Mouse (Mus musculus) lung, postnatal 4 days (tissue): ENCODE results near the gene Speg.

ENCODE experiments used
- DNase-seq, 2 experiments: peaks; one replicate each; pipeline ENCODE4 v3.0.0; 2021

The Speg gene

DNA sequence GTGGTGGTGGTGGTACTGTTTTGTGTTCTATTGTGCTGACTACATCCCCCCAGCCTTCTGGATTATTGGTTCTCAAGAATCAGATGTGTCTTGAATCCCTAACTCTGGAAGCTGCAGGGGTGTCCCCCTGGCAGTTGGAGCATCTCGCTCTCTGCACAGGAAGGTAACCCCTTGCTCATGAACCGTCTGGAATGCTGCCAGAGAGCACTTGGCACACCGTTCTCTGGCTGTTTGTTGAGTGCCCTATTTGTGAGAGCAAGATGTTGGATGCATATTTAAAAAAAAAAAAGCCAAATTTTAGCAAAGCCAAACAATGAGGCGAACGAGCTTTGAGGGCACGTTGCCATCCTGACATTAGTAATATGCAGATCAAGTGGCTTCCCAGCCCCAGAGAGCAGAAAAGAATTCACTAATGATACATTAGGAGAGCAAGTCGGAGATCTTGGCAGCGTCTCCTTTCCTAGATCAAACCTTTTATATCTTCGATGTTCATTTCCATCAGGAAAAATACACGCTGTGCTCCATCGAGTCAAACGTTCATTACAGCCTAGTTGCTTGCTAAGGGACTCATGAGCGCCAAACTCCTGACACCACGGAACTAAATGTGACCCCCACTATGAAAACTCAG is 9.5 kb upstream of the Speg start:
- no peak for DNase-seq

DNA sequence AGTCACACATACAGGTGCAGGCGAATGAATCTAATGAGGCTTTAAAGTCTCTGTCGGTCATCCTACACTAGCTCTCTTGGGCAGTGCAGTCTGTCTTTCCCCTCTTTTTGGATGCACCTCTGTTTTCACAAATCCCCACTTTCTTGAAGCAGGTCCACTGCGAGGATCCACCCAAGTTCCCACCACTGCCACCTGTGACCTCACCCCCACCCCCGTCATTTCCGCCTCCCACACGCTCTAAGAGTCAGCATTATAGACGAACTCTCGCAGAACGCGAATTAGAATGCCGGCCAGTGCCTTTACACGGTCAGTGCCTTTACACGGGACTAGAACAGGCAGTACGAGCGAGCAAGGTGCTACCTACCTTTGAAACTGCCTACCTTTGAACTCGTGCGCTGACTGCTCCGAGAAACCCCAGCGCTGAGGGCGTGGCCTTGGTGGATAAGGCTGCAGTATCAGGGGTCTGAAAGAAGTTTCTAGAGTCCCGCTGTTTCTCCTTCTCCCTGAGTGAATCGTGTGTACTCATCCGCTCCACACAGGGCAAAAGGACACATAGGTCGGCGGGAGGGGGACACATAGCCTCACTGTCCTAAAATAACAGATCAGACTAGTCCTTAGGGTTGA is 5.6 kb upstream of the Speg start:
- no peak for DNase-seq

DNA sequence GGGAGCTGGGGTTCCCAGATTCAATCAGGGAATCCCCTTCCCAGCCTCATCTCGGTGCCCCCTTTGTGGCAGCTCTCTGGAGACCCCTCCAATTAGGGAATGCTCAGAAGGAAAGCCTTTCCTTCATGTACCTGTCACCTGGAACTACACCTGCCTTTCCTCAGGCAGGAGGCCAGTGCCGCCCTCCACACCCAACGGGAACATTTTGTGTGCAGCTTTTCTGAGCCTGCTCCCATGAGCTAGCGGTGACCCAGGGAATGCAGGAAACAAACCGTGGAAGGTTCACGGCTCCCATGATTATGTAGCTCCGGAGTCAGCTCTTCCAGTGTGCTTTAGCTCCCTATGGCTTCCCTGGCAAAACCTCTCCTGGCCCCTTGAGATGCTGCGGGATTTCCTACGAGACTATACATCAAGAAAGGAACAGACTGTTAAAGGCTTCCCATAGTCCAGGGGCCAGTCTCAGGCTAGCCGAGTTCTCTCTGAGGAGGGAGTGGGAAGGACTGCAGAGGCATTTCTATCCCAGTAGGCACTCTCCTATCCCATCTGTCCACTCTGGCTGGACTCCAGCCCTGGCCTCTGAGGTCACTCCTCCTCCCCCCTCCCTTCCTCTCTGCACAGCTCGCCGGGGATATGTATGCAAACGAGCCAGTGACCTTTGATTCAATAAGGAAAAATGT is 5.0 kb upstream of the Speg start:
- DNase-seq = peak; percentile 63 to 79

GRCm38 (mm10) chr1:75371317-75372095 is 3.6 kb upstream of the Speg start:
- peak; percentile 53 to 65 for DNase-seq

GRCm38 (mm10) chr1:75372450-75372849 is 2.6 kb upstream of the Speg start:
- no peak for DNase-seq

DNA sequence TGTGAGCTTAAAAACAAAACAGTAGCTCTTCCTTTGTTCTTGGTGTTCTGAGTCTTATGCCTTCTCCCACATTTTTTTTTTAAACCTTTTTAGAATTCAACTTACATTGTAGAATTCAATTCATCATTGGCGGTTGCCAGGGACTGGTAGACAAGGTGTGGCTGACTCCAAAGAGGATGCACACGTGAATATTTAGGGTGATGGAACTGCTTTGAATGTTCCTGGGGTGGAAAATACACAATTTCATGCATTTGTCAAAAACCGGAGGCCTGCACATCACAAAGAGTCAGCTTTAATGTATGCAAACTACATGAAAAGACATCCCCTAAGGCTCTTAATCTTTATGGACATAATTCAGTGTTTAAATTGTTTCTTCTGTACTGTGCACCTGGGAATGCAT is 1.8 kb upstream of the Speg start:
- DNase-seq = no peak

- no peak for DNase-seq
Observed at GRCm38 (mm10) chr1:75379196-75379595, 4.1 kb downstream of the Speg start.

DNA sequence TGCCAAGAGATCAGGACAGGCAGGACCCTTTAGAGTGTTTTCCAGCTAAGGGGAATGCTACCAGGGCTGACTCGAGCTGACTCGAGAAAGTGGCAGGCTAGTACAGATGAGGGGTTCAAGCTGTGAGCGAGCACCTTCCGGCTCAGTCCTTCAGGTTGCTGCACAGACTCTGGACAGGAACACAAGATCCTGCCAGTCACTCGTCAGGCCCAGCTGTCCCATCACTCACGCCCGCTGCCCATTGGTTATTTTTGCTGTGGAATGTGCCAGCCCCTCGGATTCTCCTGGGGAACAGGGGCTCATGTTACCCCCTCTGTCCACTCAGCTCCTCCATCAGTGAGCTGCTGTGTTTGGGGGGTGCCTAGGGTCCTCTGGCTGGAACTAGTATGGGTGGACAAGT is 4.8 kb downstream of the Speg start:
- no peak for DNase-seq

GRCm38 (mm10) chr1:75380951-75381350 is 5.9 kb downstream of the Speg start:
- no peak for DNase-seq

DNA sequence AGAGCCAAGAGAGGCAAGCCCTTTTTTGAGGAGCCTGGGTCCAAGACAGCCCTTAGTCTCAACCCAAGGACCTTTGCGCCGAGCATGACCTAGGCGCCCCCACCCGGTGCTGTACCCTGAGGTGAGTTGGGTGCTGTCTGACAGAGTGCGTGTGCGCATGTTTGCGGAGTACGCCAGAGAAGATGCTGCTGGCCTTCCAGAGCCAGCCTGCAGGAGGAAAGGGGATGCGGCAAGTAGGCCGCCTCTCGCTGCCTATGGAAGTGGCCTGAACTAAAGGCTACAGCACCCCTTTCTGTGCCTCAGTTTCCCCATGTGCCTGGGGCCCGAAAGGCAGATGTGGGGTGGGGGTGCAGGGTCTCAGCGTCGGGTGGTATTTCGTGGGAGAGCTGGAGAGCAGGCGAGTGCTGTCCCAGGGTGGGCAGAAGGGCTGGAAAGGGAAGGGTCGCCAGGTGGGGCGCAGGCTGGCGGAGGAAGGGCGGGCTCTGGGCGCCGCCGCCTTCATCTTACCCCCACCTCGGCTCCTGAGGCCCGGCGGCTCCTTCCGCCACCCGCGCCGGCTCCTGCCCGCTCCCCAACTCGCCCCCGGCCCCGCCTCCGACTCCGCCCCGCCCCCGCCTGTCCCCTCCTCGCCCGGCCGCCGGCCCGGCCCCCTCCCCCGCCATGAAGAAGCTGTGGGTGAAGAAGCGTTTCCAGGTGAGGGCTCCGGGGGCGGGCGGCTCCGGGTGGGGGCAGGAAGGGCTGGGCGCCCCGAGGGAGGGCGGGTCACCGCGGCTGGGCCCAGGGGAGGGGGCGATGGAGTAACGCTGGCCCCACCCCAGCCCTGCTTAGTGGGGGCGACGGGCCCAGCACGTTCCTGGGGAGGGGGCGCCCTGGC is 6.6 kb downstream of the Speg start:
- DNase-seq = peak; percentile 43 to 55

- DNase-seq = peak in 1 of 2 experiments; percentile 46
Observed at GRCm38 (mm10) chr1:75382356-75383071, 7.4 kb downstream of the Speg start.

DNA sequence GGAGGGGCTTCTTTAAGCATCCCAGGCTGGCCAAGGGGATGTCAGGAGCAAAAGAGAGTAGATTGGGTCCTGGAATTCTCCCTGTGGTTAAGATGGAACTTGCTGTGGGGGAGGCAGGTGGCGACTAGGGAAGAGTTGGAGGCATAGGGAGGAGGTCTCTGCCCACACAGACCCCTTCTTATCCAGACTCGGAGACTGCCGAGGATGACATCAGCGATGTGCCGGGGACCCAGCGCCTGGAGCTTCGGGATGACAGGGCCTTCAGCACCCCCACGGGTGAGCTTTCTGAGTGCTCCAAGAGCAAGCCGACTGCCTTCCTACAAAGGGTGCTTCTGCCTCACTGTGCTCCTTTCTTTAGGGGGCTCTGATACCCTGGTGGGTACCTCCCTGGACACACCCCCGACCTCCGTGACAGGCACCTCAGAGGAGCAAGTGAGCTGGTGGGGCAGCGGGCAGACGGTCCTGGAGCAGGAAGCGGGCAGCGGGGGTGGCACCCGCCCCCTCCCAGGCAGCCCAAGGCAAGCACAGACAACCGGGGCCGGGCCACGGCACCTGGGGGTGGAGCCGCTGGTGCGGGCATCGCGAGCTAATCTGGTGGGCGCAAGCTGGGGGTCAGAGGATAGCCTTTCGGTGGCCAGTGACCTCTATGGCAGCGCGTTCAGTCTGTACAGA is 9.5 kb downstream of the Speg start:
- DNase-seq = no peak

GRCm38 (mm10) chr1:75385142-75385730 is 10.1 kb downstream of the Speg start:
- DNase-seq = no peak

- no peak for DNase-seq
Observed at GRCm38 (mm10) chr1:75386149-75386548, 11.1 kb downstream of the Speg start.

- DNase-seq = no peak
Observed at GRCm38 (mm10) chr1:75387469-75387928, 12.4 kb downstream of the Speg start.

DNA sequence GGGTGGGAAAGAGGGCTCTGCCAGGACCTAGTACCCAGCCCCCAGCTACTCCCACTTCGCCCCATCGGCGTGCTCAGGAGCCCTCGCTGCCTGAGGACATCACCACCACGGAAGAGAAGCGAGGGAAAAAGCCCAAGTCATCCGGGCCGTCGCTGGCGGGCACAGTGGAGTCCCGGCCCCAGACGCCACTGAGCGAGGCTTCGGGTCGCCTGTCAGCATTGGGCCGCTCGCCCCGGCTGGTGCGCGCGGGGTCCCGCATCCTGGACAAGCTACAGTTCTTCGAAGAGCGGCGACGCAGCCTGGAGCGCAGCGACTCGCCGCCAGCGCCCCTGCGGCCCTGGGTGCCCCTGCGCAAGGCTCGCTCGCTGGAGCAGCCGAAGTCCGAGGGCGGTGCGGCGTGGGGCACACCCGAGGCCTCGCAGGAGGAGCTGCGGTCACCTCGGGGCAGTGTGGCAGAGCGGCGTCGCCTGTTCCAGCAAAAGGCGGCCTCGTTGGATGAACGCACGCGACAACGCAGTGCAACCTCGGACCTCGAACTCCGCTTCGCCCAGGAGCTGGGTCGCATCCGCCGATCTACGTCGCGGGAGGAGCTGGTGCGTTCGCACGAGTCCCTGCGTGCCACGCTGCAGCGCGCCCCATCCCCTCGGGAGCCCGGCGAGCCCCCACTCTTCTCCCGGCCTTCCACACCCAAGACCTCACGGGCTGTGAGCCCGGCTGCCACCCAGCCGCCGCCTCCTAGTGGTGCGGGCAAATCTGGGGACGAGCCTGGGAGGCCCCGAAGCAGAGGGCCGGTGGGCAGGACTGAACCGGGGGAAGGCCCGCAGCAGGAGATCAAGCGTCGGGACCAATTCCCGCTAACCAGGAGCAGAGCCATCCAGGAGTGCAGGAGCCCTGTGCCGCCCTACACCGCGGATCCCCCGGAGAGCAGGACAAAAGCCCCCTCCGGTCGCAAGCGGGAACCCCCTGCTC is 13.1 kb downstream of the Speg start:
- no peak for DNase-seq

DNA sequence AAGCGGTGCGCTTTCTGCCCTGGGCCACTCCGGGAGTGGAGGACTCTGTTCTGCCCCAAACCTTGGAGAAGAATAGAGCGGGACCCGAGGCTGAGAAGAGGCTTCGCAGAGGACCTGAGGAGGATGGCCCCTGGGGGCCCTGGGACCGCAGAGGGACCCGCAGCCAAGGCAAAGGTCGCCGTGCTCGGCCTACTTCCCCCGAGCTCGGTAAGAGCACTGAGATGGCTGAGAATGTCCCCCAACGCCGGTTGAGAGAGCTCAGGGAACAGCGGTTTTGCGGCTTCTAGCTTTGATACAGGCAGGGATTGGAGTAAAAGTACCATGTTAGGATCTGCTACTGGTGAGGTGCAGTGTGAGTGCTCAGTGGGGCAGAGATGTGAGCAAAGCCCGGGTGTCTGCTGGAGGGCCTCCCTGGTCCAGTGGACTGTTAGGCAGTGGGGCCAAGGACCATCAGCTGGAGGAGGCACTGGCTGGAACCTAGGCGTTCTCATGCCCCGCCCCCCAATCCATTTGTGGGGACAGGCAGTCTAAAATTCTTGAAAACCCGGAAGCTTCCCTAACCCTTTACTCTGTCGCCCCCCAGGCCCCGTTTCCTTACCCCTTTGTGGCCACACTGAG is 13.9 kb downstream of the Speg start:
- no peak for DNase-seq

DNA sequence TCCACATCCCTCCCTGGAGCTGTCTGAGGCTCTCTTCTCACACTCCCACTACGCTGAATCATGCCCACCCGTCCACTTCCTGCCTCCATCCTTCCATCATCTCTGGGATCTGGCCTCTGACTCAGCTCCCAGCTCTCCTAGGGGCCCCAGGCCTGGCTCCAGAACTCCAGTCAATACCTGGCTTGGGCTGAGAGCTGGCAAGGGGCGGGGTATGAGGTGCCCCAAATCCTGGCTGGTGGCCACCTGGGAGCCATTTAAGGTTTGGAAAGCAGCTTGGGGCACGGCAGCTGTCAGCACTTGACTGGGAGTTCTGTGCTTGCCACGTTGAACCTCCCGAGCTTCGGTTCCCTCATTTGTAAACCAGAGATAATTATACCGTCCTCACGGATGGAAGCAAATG is 18.0 kb downstream of the Speg start:
- DNase-seq = peak in 1 of 2 experiments; percentile 19

GRCm38 (mm10) chr1:75393846-75394245 is 18.7 kb downstream of the Speg start:
- no peak for DNase-seq
